Comparison of ENCODE assay signal across 13 mouse cellular contexts in genomic region chr5:64029622-64030145, GRCm38 (mm10).
DNase-seq lines count a peak whose midpoint lies in the region; ATAC-seq and TF ChIP-seq lines count a peak whose summit lies in the region.
"Had no signal": no experiment of that assay in that cellular context is flagged by ENCODE, and none has a peak within 500 bp of the region (broad histone marks: within the 10 kb centered on the region; RNA-seq: fewer than 3 reads in every experiment).

No protein-coding gene starts in this region.

- H3K79me2 ChIP-seq in MEL (ENCODE audit: control insufficient read depth, insufficient read depth, low read length, poor library complexity): no peaks in the 10 kb centered on the region

- H3K9ac ChIP-seq in liver, postnatal 0 days (replicated peaks): no peak overlapping the region
- H3K9ac ChIP-seq in liver, embryonic 11.5 days (ENCODE audit: low read depth, low read length): no peak overlapping the region
- H3K9ac ChIP-seq in MEL (ENCODE audit: control insufficient read depth, low read depth, low read length, poor library complexity, severe bottlenecking): no peak overlapping the region
- H3K9ac ChIP-seq in kidney, embryonic 14.5 days (ENCODE audit: low read depth, low read length): no peak overlapping the region
- H3K9ac ChIP-seq: midbrain, embryonic 12.5 days had no signal

- no peaks in the 10 kb centered on the region for H3K4me1 ChIP-seq in liver, postnatal 0 days (ENCODE audit: insufficient read depth)
- H3K4me1 ChIP-seq in liver, embryonic 11.5 days (replicated peaks; ENCODE audit: control insufficient read depth, insufficient read depth, low read length): no peaks in the 10 kb centered on the region
- 0 out of 4 replicates have a peak, but pooled peaks cover 0 to 4% of the 10 kb centered on the region in 2 experiments for H3K4me1 ChIP-seq in MEL (ENCODE audit: control insufficient read depth in 1 of 2, insufficient read depth in 2 of 2, low read length in 2 of 2)
- H3K4me1 ChIP-seq in kidney, embryonic 14.5 days (ENCODE audit: control insufficient read depth, insufficient read depth, low read length): no peaks in the 10 kb centered on the region
- H3K4me1 ChIP-seq in embryonic facial prominence, embryonic 10.5 days: no peaks in the 10 kb centered on the region
- H3K4me1 ChIP-seq: midbrain, embryonic 12.5 days had no signal

- ATAC-seq in liver, postnatal 0 days: peak; percentile 49
- no peak for ATAC-seq in liver, embryonic 11.5 days (replicated peaks; ENCODE audit: low FRiP score)
- peak; percentile 93 to 94 for ATAC-seq in hematopoietic stem cell, adult 5-6 weeks (replicated peaks in 1 of 2; ENCODE audit: insufficient read depth in 1 of 2, low FRiP score in 2 of 2, low TSS enrichment in 1 of 2, low read depth in 1 of 2, poor library complexity in 2 of 2, severe bottlenecking in 2 of 2)
- peak; percentile 35; the same call in 1 of the 2 replicates for ATAC-seq in megakaryocyte-erythroid progenitor cell, adult 5-6 weeks (replicated peaks; ENCODE audit: low FRiP score, low TSS enrichment, poor library complexity, severe bottlenecking)
- ATAC-seq in kidney, embryonic 14.5 days (ENCODE audit: low FRiP score, low TSS enrichment): no peak
- ATAC-seq: hindbrain, embryonic 16.5 days had no signal

- no peak for TF ChIP-seq RAD21 in MEL (IDR thresholded peaks at IDR 0.05; ENCODE audit: low read depth, low read length)

- no peak overlapping the region for H3K4me2 ChIP-seq in liver, postnatal 0 days (ENCODE audit: low read depth, low read length)
- no peak overlapping the region for H3K4me2 ChIP-seq in liver, embryonic 11.5 days
- no peak overlapping the region for H3K4me2 ChIP-seq in kidney, embryonic 14.5 days (replicated peaks; ENCODE audit: low read depth, low read length)
- H3K4me2 ChIP-seq: midbrain, embryonic 12.5 days had no signal

- no peak for DNase-seq in liver, postnatal 0 days
- DNase-seq in liver, embryonic 11.5 days (ENCODE audit: low spot score): no peak
- DNase-seq in MEL (ENCODE audit: low read depth, low spot score) (no peak), adipocyte (ENCODE audit: low spot score) (no peak)
- no peak for DNase-seq in embryonic facial prominence, embryonic 10.5 days (ENCODE audit: low spot score)
- DNase-seq: adrenal gland, postnatal 25 days; gastrocnemius, postnatal 14 days had no signal

- H3K36me3 ChIP-seq in liver, postnatal 0 days (replicated peaks; ENCODE audit: insufficient read depth, low read length): no peaks in the 10 kb centered on the region
- H3K36me3 ChIP-seq in liver, embryonic 11.5 days (ENCODE audit: control insufficient read depth, insufficient read depth, low read length): no peaks in the 10 kb centered on the region
- peaks cover 0 to 4% of the 10 kb centered on the region in 2 experiments; a peak in 2 of 4 replicates for H3K36me3 ChIP-seq in MEL (ENCODE audit: control insufficient read depth in 1 of 2, insufficient read depth in 2 of 2, low read length in 2 of 2)
- H3K36me3 ChIP-seq in kidney, embryonic 14.5 days (ENCODE audit: control insufficient read depth, insufficient read depth, low read length): no peaks in the 10 kb centered on the region
- H3K36me3 ChIP-seq in embryonic facial prominence, embryonic 10.5 days (replicated peaks): no peaks in the 10 kb centered on the region
- H3K36me3 ChIP-seq: midbrain, embryonic 12.5 days had no signal

- 34% methylated on average over 7 of the region's 7 CpGs for WGBS in liver, postnatal 0 days (ENCODE audit: insufficient replicate concordance)
- 73% methylated on average over 7 of the region's 7 CpGs for WGBS in liver, embryonic 11.5 days
- 77% methylated on average over 7 of the region's 7 CpGs for WGBS in kidney, embryonic 14.5 days
- WGBS in embryonic facial prominence, embryonic 10.5 days: 82% methylated on average over 7 of the region's 7 CpGs

- H3K27ac ChIP-seq in liver, postnatal 0 days (ENCODE audit: low read depth): peak overlapping the region; percentile 50
- no peak overlapping the region for H3K27ac ChIP-seq in liver, embryonic 11.5 days (ENCODE audit: low read depth, low read length)
- no peak overlapping the region for H3K27ac ChIP-seq in MEL (ENCODE audit: control insufficient read depth, low read depth, low read length)
- H3K27ac ChIP-seq in kidney, embryonic 14.5 days (ENCODE audit: low read depth, low read length): no peak overlapping the region
- no peak overlapping the region for H3K27ac ChIP-seq in embryonic facial prominence, embryonic 10.5 days (replicated peaks)
- H3K27ac ChIP-seq: midbrain, embryonic 12.5 days had no signal

- TF ChIP-seq POLR2A in MEL (IDR thresholded peaks at IDR 0.05; ENCODE audit: control insufficient read depth in 1 of 2, insufficient read depth in 1 of 2, low read depth in 1 of 2, low read length in 2 of 2, poor library complexity in 1 of 2): no peak

- no peak for TF ChIP-seq CTCF in liver, postnatal 0 days (IDR thresholded peaks at IDR 0.05; ENCODE audit: low read depth)
- TF ChIP-seq CTCF in MEL (IDR thresholded peaks at IDR 0.05 in 2 of 3, conservative IDR thresholded peaks at IDR 0.05 in 1 of 3; ENCODE audit: control insufficient read depth in 1 of 3, insufficient read depth in 1 of 3, low read depth in 2 of 3, low read length in 3 of 3, poor library complexity in 1 of 3, severe bottlenecking in 1 of 3): no peak

- no peak overlapping the region for H3K4me3 ChIP-seq in liver, postnatal 0 days (ENCODE audit: low read depth, low read length)
- no peak overlapping the region for H3K4me3 ChIP-seq in liver, embryonic 11.5 days (ENCODE audit: low read depth, low read length)
- H3K4me3 ChIP-seq in MEL (ENCODE audit: control insufficient read depth in 1 of 2, insufficient read depth in 1 of 2, low read depth in 2 of 2, low read length in 2 of 2): no peak overlapping the region
- no peak overlapping the region for H3K4me3 ChIP-seq in kidney, embryonic 14.5 days (ENCODE audit: low read length)
- no peak overlapping the region for H3K4me3 ChIP-seq in embryonic facial prominence, embryonic 10.5 days
- H3K4me3 ChIP-seq: erythroblast, embryonic 14.5 days; midbrain, embryonic 12.5 days had no signal

- no peaks in the 10 kb centered on the region for H3K9me3 ChIP-seq in liver, postnatal 0 days (ENCODE audit: low read length)
- no peaks in the 10 kb centered on the region for H3K9me3 ChIP-seq in liver, embryonic 11.5 days (ENCODE audit: control insufficient read depth, low read length)
- H3K9me3 ChIP-seq in MEL (replicated peaks; ENCODE audit: insufficient read depth, low read length): no peaks in the 10 kb centered on the region
- H3K9me3 ChIP-seq in kidney, embryonic 14.5 days (ENCODE audit: control insufficient read depth, low read length): no peaks in the 10 kb centered on the region; the same call in 1 of the 2 replicates
- no peaks in the 10 kb centered on the region for H3K9me3 ChIP-seq in embryonic facial prominence, embryonic 10.5 days
- H3K9me3 ChIP-seq: midbrain, embryonic 12.5 days had no signal

- TF ChIP-seq EP300 in liver, postnatal 0 days (IDR thresholded peaks at IDR 0.05; ENCODE audit: low read depth): no peak
- no peak for TF ChIP-seq EP300 in MEL (IDR thresholded peaks at IDR 0.05; ENCODE audit: low read depth in 1 of 2, low read length in 2 of 2)

- no peaks in the 10 kb centered on the region for H3K27me3 ChIP-seq in liver, postnatal 0 days (ENCODE audit: insufficient read depth, low read length)
- no peaks in the 10 kb centered on the region for H3K27me3 ChIP-seq in liver, embryonic 11.5 days (replicated peaks; ENCODE audit: control insufficient read depth, insufficient read depth, low read length)
- H3K27me3 ChIP-seq in MEL (ENCODE audit: control insufficient read depth in 1 of 2, insufficient read depth in 2 of 2, low read length in 2 of 2): no peaks in the 10 kb centered on the region
- H3K27me3 ChIP-seq in kidney, embryonic 14.5 days (ENCODE audit: control insufficient read depth, insufficient read depth, low read length): no peaks in the 10 kb centered on the region
- no peaks in the 10 kb centered on the region for H3K27me3 ChIP-seq in embryonic facial prominence, embryonic 10.5 days (replicated peaks; ENCODE audit: low read depth, poor library complexity, severe bottlenecking)
- H3K27me3 ChIP-seq: midbrain, embryonic 12.5 days had no signal

TF ChIP-seq in MEL, 35 proteins besides CTCF, POLR2A, EP300 and RAD21:
- TF ChIP-seq MYB (IDR thresholded peaks at IDR 0.05; ENCODE audit: low read depth, low read length): no peak
- TF ChIP-seq MAZ (IDR thresholded peaks at IDR 0.05; ENCODE audit: low read depth, low read length): no peak
- peak; percentile 71 for TF ChIP-seq ZNF384 (IDR thresholded peaks at IDR 0.05; ENCODE audit: low read depth, low read length)

Comparison
In these comparisons a context has a peak if more than half of its experiments do, and no peak if none do; other contexts are left out.
1. ATAC-seq: peak in liver, postnatal 0 days (single experiment), hematopoietic stem cell, adult 5-6 weeks (2 of 2) and megakaryocyte-erythroid progenitor cell, adult 5-6 weeks (single experiment); none in liver, embryonic 11.5 days (single experiment) and kidney, embryonic 14.5 days (single experiment).